Mouse (Mus musculus) erythroblast, embryonic 14.5 days (primary cell): ENCODE data around the gene Dars2.

Experiments used
- GATA1 ChIP-seq: IDR thresholded peaks from 2 replicates; pipeline ENCODE4 v1.6.1; 2012; ENCODE audit warnings: low read length, inconsistent platforms, mixed read lengths
- TAL1 ChIP-seq: IDR thresholded peaks from 3 replicates; pipeline ENCODE4 v1.6.1; 2012; ENCODE audit warnings: low read length, inconsistent platforms, mixed read lengths

- no peak for TF ChIP-seq GATA1
- TF ChIP-seq TAL1 = no peak
These were observed 29.6 kb downstream of the Dars2 start for GRCm38 (mm10) chr1:161040855-161041254.
